Mouse (Mus musculus): ENCODE results near the gene Aff3.

The Aff3 gene

DNA sequence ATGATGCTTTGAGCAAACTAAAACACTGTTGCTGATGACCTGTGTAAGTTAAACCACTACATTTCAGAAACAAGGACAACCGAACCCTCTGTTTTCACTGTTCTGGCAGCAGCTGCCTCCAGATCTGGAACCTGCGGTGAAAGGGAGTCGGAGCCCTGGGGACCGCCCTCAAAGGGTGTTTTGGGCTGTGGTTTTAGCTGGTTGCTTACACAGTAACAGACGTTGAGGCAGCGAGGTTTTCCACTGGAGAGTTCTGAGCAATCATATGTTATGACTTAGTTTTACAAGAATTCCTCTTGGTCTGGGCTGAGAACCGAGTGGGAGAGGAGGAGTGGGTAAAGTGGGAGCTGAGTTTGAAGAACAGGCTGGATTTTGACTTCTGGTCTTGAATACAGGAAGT, 7.1 kb downstream of the Aff3 start:
- no peak for DNase-seq (ENCODE audit: low spot score)

DNA sequence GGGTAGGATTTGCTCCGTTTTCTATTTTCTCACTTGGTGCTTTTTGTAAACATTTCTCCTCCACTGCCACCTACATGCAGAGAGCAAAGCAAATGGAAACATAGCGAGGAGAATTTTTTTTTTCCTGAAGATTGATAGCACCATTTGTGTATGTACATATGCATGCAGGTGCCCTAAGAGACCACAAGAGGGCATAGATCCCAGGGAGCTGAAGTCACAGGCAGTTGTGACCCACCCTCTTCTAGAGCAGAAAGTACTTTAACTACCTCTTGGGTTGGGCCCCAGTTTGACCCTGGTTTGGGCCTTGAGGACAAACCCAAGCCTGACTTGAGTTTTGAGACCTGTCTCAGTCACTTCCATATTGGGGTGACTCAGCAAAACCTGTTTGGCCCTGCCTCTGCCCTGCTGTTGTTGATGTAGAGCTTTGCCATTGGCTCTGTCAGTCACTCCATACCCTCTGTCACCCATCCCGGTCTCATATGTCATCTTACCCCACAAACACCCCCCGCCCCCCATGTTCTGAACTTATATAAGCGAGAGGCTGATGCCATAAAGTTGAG, 9.7 kb downstream of the Aff3 start:
- DNase-seq (ENCODE audit: low spot score) = no peak

DNA sequence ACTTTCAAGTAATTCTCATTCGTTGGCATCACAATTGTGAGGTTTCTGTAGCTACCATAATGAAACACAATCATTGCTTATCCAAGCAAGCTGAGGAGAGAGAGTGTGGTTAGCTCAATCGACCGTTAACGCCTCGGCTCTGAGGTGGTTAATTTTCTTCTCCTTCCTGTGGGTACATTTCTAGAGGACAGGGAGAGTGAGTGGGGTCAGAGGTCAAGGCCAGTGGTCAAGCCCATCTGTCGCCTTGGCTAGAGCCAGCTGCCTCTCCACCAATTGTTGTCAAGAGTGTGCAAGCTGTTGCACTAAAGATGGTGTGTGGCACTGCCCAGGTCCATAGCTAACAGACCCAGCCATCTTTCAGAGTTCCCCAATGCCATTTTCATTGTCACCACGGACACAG, 14.7 kb downstream of the Aff3 start:
- no peak for DNase-seq (ENCODE audit: low spot score)

DNA sequence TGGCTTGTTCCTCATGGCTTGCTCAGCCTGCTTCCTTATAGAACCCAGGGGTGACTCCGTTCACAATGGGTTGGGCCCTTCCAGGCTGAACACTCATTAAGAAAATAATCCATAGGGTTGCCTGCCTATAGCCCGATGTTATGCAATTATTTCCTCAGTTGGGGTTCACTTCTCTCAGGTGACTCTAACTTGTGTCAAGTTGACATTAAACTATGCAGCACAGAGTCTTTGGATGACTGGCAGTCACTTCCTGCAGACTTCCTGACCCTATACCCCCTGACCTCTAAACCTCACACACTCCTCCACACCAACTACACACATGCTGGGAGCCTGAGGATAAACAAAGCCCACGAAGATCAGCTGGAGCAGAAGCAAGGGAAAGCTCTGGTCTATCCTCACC, 15.6 kb downstream of the Aff3 start:
- DNase-seq (ENCODE audit: low spot score) = no peak

DNA sequence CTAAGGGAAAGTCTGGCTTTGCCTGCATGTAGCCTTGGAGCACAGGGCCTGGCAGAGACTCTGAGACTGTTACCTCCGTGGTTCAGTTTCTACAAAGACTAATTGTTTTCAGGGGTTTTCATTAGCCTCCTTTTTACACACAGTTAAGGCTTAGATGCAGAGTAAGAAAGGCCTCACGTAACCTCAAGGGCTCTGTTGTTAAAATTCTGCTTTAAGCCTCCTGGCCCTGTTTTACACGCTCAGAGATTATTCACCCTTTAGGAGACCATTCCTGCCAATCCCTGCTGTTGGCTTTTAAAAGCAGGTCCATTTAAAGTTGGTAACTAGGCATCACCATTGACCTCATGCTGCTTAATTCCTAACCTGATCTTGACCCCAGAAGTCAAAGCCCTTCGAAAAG, 22.5 kb downstream of the Aff3 start:
- no peak for DNase-seq (ENCODE audit: low spot score)

DNA sequence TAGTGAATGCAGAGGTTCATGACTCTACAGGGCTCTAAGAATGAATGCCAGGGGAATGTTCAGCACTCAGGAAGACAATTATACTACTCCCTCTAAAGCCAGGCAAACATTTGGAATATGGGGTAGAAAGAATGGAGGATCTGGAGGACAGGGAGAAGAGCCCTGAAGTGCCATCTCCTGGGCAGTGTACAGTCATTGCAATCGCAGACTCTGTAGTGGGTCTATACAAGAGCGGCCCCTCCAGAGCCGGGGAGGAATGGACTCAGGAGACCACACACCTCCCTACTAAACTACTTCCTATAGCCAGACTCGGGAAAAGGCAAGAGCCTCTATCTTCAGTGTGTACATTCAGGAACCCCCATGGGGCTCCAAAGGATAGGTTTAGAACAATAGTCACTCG, 25.1 kb downstream of the Aff3 start:
- DNase-seq (ENCODE audit: low spot score) = no peak

DNA sequence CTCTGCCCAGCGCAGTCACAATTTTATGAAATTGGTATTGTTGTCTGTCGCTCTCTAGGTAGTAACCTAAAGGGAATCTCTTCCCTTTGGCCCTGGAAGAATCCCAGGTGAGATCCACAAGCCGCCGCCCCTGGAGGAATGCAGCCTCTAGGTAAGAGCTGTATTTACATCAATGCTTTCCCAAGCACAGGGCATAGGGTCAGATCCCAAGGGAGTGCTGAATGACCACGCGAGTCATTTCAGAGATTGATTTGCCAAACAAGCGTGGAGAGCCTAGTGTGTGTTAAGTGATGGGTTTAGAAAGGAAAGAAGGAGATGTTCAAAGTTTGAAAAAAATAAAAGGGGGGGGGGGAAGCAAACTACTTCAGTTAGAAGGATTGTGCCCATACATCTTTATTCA, 29.2 kb downstream of the Aff3 start:
- no peak for DNase-seq (ENCODE audit: low spot score)

DNA sequence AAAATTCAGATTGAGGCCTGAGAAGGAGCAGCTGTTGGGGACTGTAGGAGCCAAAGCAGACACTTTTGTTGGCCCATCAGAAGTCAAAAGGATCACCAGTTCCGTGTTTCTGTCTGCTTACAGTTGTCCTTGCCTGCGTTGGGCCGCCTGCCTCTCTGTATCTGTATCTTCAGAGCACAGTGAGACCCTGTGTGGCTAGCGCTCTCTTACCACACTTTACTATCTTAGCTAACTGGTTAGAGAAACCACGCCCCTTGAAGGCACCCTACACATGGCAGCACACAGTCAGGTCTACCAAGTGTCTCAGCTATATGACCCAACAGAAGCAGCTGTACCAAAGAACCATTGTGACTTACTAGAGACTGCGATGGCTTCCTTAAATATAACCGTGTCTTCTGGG, 30.7 kb downstream of the Aff3 start:
- DNase-seq (ENCODE audit: low spot score) = no peak

DNA sequence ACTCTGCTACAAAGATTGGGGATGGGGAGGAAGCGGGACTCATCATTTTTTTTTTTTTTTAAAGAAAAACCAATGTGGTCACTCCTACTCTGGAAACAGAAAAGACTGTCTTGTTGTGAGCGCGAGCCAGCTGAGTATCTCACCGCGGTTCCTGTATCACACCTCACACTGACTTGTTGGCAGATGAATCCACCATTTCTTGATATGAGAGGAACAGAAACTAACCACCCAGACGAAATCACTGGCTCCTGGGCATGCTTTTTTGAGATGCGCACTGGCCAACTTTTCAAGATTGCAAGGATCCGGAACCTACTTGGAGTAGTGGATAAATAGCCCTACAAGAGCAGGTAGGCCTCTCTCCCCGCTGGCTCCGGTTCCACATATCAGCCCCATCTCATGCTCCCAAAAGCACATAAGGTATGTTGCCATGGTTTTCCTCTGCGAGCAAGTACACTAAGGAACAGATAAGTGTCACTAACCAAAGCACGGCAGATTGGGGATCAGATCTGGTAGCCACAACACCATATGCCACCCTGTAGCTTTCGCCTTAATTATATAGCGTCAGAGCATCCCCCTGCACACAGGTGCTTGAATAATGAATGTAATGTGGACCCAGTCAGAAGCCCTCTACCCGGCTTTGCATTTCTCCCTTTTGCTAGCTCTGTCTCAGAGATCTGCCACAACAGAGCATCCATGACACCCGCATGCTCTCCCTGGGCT, 32.1 kb downstream of the Aff3 start:
- DNase-seq (ENCODE audit: low spot score) = no peak

DNA sequence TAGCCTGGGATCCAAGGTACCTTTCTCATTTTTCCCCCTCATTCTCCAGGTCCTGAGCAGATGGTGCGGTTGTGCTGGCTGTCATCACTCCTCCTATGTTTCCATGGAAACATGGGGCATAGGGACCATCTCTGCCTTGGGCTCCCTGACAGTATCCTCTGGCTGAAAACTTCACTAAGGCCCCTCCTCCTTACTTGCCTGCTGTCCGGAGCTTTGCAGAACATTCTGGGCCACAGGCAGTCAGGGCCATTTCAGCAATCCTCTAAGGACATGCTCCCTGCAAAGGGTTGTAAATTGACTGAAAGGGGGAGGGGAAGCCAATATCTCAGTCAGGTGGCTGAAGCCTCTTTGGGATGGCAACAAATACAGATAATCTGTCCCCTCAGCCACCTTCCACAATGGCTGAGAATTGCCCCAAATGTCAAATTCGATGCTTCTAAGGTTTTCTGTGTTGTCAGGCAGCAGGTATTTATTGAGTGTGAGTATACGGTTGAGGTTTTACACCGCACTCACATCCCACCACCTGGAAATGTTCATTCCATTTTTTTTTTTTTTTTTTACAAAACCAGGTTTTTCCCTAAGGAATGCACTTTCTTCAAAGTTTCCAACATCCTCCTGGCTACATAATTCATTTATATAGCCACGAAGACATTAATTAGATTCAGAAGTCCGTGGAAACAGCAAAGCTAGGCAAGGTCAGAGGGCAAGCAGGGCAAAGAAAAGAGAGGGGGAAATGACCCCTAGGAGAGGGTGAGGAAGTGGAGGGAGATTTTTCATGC, 33.1 kb downstream of the Aff3 start:
- no peak for DNase-seq (ENCODE audit: low spot score)

DNA sequence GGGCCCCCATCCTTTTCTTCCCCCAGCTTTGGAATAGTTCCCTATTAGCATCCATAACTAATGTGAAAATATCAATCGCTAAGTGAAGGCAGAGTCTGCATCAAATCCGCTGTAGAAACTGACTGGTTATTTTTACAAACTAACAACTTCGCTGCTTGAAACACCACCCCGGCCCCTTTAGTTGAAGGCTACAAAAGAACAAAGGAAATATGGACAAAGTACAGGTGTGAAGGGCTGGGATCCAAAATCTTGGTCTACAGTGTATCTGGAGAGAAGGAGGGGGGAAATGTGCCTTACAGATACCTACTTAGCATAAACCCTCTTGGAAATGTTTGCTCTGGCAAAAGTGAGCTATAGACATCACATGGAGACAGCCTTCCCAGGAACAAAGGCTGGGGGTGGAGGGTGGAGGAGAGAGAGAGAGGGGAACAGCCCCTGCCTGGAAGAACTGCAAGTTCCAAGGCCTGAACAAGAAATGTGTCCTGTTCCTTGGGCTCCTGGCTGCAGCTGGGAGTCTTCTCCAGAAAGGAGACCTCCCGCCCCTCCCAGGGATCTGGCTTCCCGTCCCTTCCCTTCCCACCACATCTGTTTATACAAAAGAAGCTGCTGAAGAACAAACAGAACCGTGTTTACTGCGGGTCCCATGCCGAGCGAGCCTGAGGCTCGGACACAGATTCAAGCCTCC, 35.7 kb downstream of the Aff3 start:
- DNase-seq (ENCODE audit: low spot score) = no peak

DNA sequence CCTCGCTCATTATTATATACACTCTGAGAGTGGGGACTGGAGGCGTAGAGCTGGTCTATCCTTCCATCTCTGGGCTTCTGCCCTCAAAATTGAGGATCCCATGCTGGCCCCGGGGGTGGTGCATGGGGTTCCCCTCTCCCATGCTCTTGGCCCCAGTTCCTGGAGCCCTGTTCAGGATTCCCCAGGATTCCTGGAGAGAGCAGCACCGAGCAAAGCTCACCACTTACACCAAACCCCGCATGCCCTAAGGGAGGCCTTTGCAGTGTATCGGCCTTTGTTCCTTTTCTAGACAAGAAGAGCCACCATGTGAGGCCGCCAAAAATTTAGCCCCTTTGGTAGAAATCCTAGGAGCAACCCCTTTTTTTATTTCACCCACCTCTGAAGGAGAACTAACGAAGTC, 36.3 kb downstream of the Aff3 start:
- no peak for DNase-seq (ENCODE audit: low spot score)

DNA sequence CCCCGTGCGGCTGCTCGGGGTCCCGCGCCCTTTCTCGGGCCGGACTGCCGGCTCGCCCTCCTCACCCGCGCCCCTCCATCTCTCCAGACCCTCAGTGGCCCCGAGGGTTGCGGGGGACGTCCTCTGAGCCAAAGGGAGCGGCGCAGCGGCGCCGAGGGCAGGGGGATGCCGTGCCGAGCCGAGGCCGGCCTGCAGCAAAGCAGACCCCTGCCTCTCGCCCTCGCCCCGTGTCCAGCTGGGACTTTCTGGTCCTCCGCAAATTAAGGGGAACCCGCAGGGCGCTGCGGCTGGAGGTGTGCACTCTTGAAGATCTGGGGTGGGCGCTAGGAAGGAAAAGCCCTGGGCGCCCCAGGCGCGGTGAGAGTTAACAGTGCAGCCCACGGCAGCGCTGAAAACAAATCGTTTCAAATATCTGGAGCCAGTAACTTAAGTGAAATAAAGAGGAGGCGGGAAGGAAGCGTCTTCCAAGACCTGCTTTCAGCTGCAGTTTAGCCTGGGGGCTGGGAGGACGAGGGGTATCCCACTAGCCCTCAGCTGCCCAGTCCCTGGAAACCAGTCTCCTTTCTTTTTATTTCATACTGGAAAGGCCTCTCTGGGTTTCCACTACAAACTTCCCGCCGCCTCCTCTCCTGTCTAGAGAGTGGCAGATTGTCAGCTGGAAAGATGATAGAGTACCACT, 36.9 kb downstream of the Aff3 start:
- DNase-seq (ENCODE audit: low spot score) = no peak

DNA sequence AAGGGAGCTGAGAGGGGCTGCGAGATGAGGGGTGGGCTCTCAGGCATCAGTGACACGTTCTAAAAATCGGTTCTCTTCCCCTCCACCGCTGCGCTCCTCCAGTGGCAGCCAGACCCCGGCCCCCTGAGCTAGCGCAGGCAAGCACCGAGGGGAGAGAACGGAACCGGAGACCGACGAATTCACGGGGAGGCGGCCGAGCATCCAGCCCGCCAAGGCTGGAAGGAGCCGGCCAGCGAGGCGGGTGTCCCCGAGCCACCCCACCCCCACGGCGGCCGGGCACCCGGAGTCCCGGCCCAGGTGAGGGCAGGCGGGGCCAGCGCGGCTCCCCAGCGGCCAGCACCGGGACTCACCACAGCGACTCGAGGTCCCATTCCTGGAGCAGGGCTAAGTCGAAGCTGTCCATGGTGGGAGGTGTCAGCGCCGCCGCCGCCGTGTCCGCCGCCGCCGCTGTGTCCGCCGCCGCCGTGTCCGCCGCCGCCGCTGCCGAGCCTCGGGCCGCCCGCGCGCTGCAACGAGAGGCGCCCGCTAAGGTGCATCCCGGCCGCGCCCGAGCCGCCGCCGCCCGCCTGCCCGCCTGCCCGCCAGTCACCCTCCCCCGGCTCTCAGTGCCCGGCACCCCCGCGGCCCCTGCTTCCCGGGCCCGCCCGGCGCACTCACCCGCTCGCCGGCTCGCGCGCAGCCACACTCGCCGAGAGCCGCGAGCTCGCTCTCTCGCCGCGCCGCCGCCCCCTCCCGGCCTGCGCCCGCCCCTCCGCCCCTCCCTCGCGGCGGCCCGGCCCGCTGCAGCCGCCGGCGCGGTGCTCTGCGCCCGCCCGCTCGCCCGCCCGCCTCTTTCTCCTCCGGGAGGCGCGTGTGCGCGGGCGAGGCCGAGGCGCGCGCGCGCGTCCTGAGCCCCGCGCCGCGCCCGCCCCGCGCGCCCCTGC, 37.8 kb downstream of the Aff3 start:
- DNase-seq (ENCODE audit: low spot score) = no peak

DNA sequence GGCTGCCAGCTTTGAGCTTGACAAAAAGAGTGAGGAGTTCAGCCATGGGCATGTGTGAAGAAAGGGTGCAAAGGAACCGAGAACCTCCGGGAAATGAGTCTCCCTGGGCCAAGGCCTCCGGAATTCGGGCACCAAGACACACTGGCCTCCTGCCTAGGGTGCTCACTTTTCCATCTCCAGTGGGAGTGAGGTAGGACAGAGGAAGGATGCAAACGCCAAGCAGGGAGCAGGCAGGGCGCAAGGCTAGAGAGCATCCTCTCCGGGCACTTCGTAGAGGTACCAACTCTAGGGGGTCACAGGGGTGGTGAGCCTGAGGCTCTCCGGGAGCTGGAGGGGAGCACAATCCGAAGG, 38.4 kb downstream of the Aff3 start:
- no peak for DNase-seq (ENCODE audit: low spot score)

DNA sequence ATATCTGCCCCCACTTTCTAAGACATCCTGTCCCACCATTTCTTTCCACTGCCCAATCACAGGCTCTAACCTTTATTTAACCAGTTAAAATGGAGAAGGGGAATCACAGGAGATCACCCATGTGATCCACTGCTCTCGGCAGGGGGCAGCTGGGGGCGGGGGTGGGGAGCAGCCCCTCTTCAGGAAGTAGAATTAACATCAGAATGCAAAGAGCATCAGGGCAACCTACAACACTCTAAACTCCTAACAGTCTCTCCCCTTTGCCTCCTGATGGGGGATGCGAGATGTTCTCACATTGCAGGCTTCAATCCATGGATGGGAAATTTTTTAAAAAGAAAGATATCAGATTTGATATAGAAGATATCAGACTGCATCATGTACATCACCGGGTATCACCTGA, 42.9 kb downstream of the Aff3 start:
- DNase-seq (ENCODE audit: low spot score) = no peak

DNA sequence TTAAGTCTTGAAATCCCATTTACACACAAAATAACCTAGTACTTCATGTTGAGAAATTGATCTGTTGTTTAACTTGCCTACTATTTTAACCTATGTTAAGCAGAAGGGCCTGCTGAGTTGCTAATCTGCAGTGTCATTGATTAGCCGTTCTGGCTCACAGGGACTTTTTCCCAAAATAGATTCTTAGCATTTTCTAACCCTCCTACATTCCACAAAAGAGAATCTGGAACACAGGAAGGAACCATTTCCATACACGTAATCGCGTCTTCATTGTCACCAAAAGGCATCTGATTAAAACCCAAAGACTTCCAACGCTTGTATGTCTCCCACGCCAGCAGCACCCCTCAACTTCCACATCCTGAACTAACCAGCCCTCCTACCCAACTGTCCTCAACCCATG, 44.4 kb downstream of the Aff3 start:
- DNase-seq (ENCODE audit: low spot score) = no peak

DNA sequence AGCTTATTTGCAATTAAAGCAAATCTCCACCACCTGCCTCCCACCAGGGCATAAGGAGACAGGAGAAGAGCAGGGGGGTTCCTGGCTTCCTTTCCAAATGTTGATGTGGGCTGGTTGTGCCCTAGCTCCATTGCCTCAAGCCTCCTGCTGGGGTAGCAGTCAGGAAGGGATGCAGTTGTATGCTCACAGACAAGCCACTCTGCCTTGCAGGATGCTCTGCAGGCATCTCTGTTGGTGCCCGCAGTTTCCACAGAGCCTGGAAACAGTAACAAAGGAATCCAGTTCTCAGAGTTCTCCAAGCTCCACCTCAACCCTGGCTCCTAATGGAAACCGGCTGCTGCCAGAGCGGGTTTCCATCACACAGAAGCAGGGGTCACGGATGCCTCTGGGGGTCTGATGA, 58.0 kb downstream of the Aff3 start:
- DNase-seq (ENCODE audit: low spot score) = no peak

DNA sequence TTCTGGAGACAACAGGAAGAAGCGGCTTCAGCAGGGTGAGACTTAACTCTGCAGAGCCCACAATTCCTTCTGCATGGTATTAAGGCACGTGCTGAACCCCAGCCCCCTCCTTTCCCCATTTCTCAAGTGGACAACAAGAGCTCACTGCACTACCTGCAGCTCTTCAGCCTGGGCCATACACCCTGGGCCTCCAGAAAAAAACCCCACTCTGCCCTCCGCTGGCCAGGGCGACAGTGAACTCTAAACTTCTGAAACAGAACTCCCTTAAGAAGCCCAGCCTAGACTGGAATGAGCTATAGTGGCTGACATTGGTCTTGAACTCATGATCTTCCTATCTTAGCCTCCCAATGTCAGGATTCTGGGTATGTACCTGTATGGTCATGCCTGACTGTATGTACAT, 59.3 kb downstream of the Aff3 start:
- no peak for DNase-seq (ENCODE audit: low spot score)

DNA sequence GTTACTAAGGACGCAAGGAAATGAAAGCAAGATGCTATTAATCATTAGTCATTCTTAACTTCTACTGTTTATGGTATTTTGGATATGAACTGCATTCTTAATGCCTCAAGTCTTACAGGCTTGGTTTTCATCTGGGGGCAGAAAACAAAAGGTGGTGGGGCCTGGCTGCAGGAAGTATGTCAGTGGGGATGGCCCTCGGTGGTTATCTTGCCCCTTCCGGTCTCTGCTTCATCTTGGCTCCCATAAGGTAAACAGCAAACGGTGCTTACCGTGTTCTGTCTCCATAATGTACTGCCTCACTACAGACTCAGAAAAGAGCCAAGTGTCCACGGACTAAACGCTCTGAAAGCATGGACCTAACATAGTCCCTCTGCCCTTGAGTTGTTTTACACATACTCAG, 60.1 kb downstream of the Aff3 start:
- no peak for DNase-seq (ENCODE audit: low spot score)

DNA sequence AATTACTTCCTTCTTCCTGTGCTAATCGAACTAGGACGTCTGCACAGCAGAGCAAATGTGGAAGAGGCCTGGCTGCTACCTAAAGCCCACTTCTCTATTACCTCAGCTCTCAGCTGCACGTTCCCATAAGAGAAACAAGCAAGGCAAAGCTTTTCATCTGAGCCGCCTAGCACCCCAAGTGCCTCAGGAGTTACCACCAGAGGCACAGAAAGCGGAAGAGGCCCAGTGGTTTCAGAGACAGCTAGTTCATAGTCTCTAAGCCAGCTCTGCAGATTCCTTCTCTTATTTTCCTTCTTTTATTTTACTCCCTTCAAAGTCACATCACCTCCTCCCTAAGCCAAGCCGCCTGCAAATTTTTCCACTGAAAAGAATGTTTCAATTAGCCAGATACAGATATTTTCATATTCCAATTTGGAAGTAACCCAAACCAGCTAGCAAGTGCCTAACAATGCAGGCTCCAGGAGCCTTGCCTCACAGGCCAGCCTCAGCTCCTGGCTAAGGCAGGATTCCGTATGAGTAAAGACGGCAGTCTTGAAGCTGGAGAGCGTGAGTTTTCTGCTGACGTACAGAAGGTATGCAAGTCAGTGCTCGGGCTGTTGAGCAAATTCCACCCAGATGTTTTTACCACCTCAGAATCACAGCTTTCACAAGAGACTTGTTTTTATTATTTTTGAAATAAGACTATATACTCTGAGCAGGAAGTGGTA, 62.8 kb downstream of the Aff3 start:
- DNase-seq (ENCODE audit: low spot score) = no peak

All from layer of hippocampus, adult 9-10 months (tissue).